Mouse (Mus musculus): ENCODE data around the gene Rcor2. TPM values are rescaled to one million over a fixed set of nuclear protein-coding genes. Genes with fewer than 3 reads are reported as not detected.

The Rcor2 gene
- polyA plus RNA-seq, 1 experiment: 0.14 TPM

GRCm38 (mm10) chr19:7307995-7308770 is 41.1 kb downstream of the Rcor2 start:
- peaks cover 28% of the 10 kb centered on the region for H3K36me3 ChIP-seq (ENCODE audit: control insufficient read depth)
- peaks cover 81% of the 10 kb centered on the region for H3K4me1 ChIP-seq (ENCODE audit: control insufficient read depth)
- TF ChIP-seq TAL1 (IDR thresholded peaks at IDR 0.05; ENCODE audit: low read length) (no peak), GATA1 (IDR thresholded peaks at IDR 0.05; ENCODE audit: low read length) (no peak; the same call in none of the 2 replicates)
- no peaks in the 10 kb centered on the region for H3K27me3 ChIP-seq (ENCODE audit: control insufficient read depth)
- no peaks in the 10 kb centered on the region for H3K9me3 ChIP-seq (ENCODE audit: control insufficient read depth, low read length)
- peak overlapping the region; percentile 47 for H3K4me3 ChIP-seq (replicated peaks)

DNA sequence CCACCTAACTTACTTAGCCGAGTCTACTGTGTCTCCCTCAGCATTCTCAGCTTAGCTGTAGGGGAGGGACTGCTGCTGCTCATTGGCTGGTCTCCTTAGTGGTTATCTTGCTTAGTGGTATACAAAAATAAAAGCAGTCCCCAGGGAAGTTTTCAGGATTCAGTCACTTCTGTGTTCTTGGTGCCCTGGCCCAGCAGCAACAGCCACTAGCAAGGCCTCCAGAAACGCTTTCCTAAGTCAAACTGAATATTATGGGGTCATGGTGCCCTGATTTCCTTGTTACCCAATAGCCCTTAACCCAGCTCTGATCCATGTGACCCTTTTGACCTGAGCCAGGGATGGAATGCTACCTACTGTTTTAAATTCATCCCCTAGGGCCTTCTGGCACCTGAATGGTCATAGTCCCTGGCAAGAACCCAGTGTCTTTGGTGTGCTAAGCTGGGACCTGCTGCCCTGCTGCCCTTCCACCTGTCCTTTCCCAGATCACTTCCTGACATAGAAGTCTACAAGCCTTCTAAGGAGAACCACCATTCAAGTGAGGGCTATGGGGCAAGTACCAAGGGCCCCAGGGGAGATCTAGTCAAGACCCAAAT is 42.7 kb downstream of the Rcor2 start:
- no peaks in the 10 kb centered on the region for H3K27me3 ChIP-seq (ENCODE audit: control insufficient read depth)
- H3K4me3 ChIP-seq (replicated peaks): no peak overlapping the region
- peaks cover 19% of the 10 kb centered on the region for H3K36me3 ChIP-seq (ENCODE audit: control insufficient read depth)
- no peaks in the 10 kb centered on the region for H3K9me3 ChIP-seq (ENCODE audit: control insufficient read depth, low read length)
- TF ChIP-seq GATA1 (IDR thresholded peaks at IDR 0.05; ENCODE audit: low read length) (no peak), TAL1 (IDR thresholded peaks at IDR 0.05; ENCODE audit: low read length) (no peak)
- H3K4me1 ChIP-seq (ENCODE audit: control insufficient read depth): peaks cover 85% of the 10 kb centered on the region

DNA sequence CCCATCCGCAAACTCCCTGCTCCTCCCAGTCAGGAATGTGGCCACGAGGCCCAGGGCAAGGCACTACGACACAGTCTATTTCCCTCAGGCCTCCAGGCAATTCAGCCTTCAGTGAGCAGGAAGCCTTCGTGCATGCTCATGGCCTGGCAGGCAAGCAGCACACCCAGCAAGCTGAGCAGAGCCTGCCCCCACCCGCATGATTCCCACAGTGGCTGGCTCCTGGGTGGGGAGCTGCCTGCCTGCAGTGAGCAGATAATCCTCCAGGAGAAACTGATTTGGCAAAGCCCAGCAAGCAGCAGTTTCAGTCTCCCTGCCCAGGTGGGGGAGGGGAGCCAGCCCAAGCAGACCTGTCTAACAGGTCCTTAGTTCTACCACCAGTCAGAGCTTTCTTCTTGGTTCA is 43.6 kb downstream of the Rcor2 start:
- Histone ChIP-seq H3K4me1 (ENCODE audit: control insufficient read depth) (peaks cover 84% of the 10 kb centered on the region), H3K9me3 (ENCODE audit: control insufficient read depth, low read length) (no peaks in the 10 kb centered on the region), H3K4me3 (replicated peaks) (peak overlapping the region; percentile 8), H3K27me3 (ENCODE audit: control insufficient read depth) (no peaks in the 10 kb centered on the region), H3K36me3 (ENCODE audit: control insufficient read depth) (peaks cover 15% of the 10 kb centered on the region)
- peak; percentile 62 for TF ChIP-seq TAL1 (IDR thresholded peaks at IDR 0.05; ENCODE audit: low read length)
- TF ChIP-seq GATA1 (IDR thresholded peaks at IDR 0.05; ENCODE audit: low read length): no peak

GRCm38 (mm10) chr19:7311306-7311705 is 44.2 kb downstream of the Rcor2 start:
- no peak overlapping the region for H3K4me3 ChIP-seq (replicated peaks)
- H3K36me3 ChIP-seq (ENCODE audit: control insufficient read depth): peaks cover 11% of the 10 kb centered on the region
- peaks cover 82% of the 10 kb centered on the region for H3K4me1 ChIP-seq (ENCODE audit: control insufficient read depth)
- H3K9me3 ChIP-seq (ENCODE audit: control insufficient read depth, low read length): no peaks in the 10 kb centered on the region
- H3K27me3 ChIP-seq (ENCODE audit: control insufficient read depth): no peaks in the 10 kb centered on the region
- TF ChIP-seq GATA1 (IDR thresholded peaks at IDR 0.05; ENCODE audit: low read length): no peak
- TF ChIP-seq TAL1 (IDR thresholded peaks at IDR 0.05; ENCODE audit: low read length): no peak

GRCm38 (mm10) chr19:7313660-7314059 is 46.5 kb downstream of the Rcor2 start:
- TF ChIP-seq TAL1 (IDR thresholded peaks at IDR 0.05; ENCODE audit: low read length) (no peak), GATA1 (IDR thresholded peaks at IDR 0.05; ENCODE audit: low read length) (no peak)
- Histone ChIP-seq H3K27me3 (ENCODE audit: control insufficient read depth) (no peaks in the 10 kb centered on the region), H3K9me3 (ENCODE audit: control insufficient read depth, low read length) (no peaks in the 10 kb centered on the region), H3K4me1 (ENCODE audit: control insufficient read depth) (peaks cover 63% of the 10 kb centered on the region), H3K36me3 (ENCODE audit: control insufficient read depth) (no peaks in the 10 kb centered on the region; the same call in 1 of the 2 replicates), H3K4me3 (replicated peaks) (no peak overlapping the region)

GRCm38 (mm10) chr19:7314976-7315586 is 48.0 kb downstream of the Rcor2 start:
- Histone ChIP-seq H3K36me3 (ENCODE audit: control insufficient read depth) (no peaks in the 10 kb centered on the region; the same call in 1 of the 2 replicates), H3K4me3 (replicated peaks) (no peak overlapping the region), H3K27me3 (ENCODE audit: control insufficient read depth) (no peaks in the 10 kb centered on the region), H3K4me1 (ENCODE audit: control insufficient read depth) (peaks cover 50% of the 10 kb centered on the region), H3K9me3 (ENCODE audit: control insufficient read depth, low read length) (no peaks in the 10 kb centered on the region)
- TF ChIP-seq TAL1 (IDR thresholded peaks at IDR 0.05; ENCODE audit: low read length) (no peak), GATA1 (IDR thresholded peaks at IDR 0.05; ENCODE audit: low read length) (no peak)

DNA sequence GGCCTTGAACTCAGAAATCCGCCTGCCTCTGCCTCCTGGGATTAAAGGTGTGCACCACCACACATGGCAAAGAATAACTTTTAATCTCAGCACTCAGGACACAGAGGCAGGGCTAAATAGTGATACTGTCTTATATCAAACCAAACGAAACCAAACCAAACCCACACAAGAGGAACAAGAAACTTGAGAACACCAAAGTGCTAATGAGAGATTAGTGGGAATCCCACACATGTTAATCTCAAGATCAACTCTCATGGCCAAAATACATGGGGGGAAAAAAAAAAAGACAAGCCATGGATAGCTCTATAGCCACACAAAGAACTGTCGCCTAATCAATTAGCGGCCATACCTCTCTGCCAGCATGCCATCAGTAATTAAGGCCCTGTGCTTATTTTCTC is 48.5 kb downstream of the Rcor2 start:
- Histone ChIP-seq H3K36me3 (ENCODE audit: control insufficient read depth) (no peaks in the 10 kb centered on the region; the same call in 1 of the 2 replicates), H3K4me1 (ENCODE audit: control insufficient read depth) (peaks cover 45% of the 10 kb centered on the region)
- TF ChIP-seq TAL1 (IDR thresholded peaks at IDR 0.05; ENCODE audit: low read length): no peak
- TF ChIP-seq GATA1 (IDR thresholded peaks at IDR 0.05; ENCODE audit: low read length): no peak

GRCm38 (mm10) chr19:7316822-7317221 is 49.7 kb downstream of the Rcor2 start:
- Histone ChIP-seq H3K27me3 (ENCODE audit: control insufficient read depth) (no peaks in the 10 kb centered on the region), H3K9me3 (ENCODE audit: control insufficient read depth, low read length) (no peaks in the 10 kb centered on the region), H3K36me3 (ENCODE audit: control insufficient read depth) (no peaks in the 10 kb centered on the region; the same call in 1 of the 2 replicates), H3K4me1 (ENCODE audit: control insufficient read depth) (peaks cover 34% of the 10 kb centered on the region), H3K4me3 (replicated peaks) (no peak overlapping the region)
- TF ChIP-seq TAL1 (IDR thresholded peaks at IDR 0.05; ENCODE audit: low read length) (no peak), GATA1 (IDR thresholded peaks at IDR 0.05; ENCODE audit: low read length) (no peak)

More for the DNA sequence above, 48.5 kb downstream of the Rcor2 start:
- no peak overlapping the region for H3K4me3 ChIP-seq (replicated peaks)
- no peaks in the 10 kb centered on the region for H3K9me3 ChIP-seq (ENCODE audit: control insufficient read depth, low read length)
- no peaks in the 10 kb centered on the region for H3K27me3 ChIP-seq (ENCODE audit: control insufficient read depth)

- TF ChIP-seq TAL1 (IDR thresholded peaks at IDR 0.05; ENCODE audit: low read length) (no peak), GATA1 (IDR thresholded peaks at IDR 0.05; ENCODE audit: low read length) (no peak)
Measured at GRCm38 (mm10) chr19:7317716-7318115, 50.6 kb downstream of the Rcor2 start.

More at GRCm38 (mm10) chr19:7317716-7318115, 50.6 kb downstream of the Rcor2 start:
- H3K9me3 ChIP-seq (ENCODE audit: control insufficient read depth, low read length): no peaks in the 10 kb centered on the region
- H3K27me3 ChIP-seq (ENCODE audit: control insufficient read depth): no peaks in the 10 kb centered on the region
- peaks cover 34% of the 10 kb centered on the region for H3K4me1 ChIP-seq (ENCODE audit: control insufficient read depth)
- no peak overlapping the region for H3K4me3 ChIP-seq (replicated peaks)
- no peaks in the 10 kb centered on the region; the same call in none of the 2 replicates for H3K36me3 ChIP-seq (ENCODE audit: control insufficient read depth)

Data from erythroblast, embryonic 14.5 days (primary cell).